In the genomic region with DNA sequence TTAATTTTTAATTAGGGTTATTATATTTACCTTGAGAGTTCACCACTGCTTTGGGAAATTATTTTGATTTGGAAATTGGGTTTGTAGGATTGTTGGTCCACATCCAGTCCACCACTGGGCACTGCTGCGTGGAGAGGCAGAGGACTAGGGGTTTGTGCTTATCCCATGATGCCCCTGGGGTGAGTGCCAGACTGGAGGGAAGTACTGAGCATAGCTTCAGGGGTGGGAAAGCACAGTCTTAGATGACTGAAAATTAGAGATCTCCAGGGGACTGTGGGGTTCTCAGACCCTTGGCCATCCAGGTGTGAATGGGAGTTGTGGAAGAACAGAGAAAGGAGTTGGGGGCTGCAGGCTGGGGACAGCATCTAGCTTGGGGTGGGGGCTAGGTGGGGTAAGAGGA, we compare ENCODE assay signal across 26 mouse cellular contexts.
"Had no signal": no experiment of that assay in that cellular context is flagged by ENCODE, and none has a peak within 500 bp of the region (broad histone marks: within the 10 kb centered on the region; RNA-seq: fewer than 3 reads in every experiment).

No protein-coding gene starts in this region.

- H3K9me3 ChIP-seq: heart, embryonic 13.5 days; heart, embryonic 15.5 days; hindbrain, embryonic 13.5 days; hindbrain, embryonic 15.5 days; kidney, embryonic 15.5 days; limb, embryonic 13.5 days; limb, embryonic 15.5 days; liver, embryonic 12.5 days had no signal

- DNase-seq: gastrocnemius, postnatal 14 days; gastrocnemius, postnatal 36 days; heart, adult 11 months; heart, adult 2 months; heart, postnatal 14 days; heart, postnatal 36 days; kidney, adult 11 months; kidney, adult 2 months; kidney, adult 9 months; kidney, postnatal 14 days; kidney, postnatal 36 days; layer of hippocampus, adult 9-11 months; layer of hippocampus, postnatal 36 days; left cerebral cortex, postnatal 4 days had no signal

- H3K27me3 ChIP-seq: heart, embryonic 13.5 days; heart, embryonic 15.5 days; hindbrain, embryonic 13.5 days; hindbrain, embryonic 15.5 days; kidney, embryonic 15.5 days; limb, embryonic 13.5 days; limb, embryonic 15.5 days; liver, embryonic 12.5 days had no signal

- ATAC-seq: hindbrain, postnatal 0 days; intestine, embryonic 16.5 days; liver, embryonic 12.5 days had no signal

- H3K27ac ChIP-seq: heart, adult 2 months; heart, embryonic 13.5 days; heart, embryonic 15.5 days; hindbrain, embryonic 13.5 days; hindbrain, embryonic 15.5 days; hindbrain, postnatal 0 days; kidney, embryonic 15.5 days; kidney, postnatal 0 days; limb, embryonic 13.5 days; limb, embryonic 15.5 days; liver, embryonic 12.5 days had no signal

- H3K36me3 ChIP-seq: heart, embryonic 13.5 days; heart, embryonic 15.5 days; hindbrain, embryonic 13.5 days; hindbrain, embryonic 15.5 days; kidney, embryonic 15.5 days; limb, embryonic 13.5 days; limb, embryonic 15.5 days; liver, embryonic 12.5 days had no signal

- H3K4me2 ChIP-seq: heart, embryonic 11.5 days; heart, embryonic 13.5 days; heart, embryonic 15.5 days; hindbrain, embryonic 13.5 days; hindbrain, embryonic 15.5 days; kidney, embryonic 15.5 days; limb, embryonic 13.5 days; limb, embryonic 15.5 days; liver, embryonic 12.5 days had no signal

- H3K4me1 ChIP-seq: heart, embryonic 13.5 days; heart, embryonic 15.5 days; hindbrain, embryonic 13.5 days; hindbrain, embryonic 15.5 days; kidney, embryonic 15.5 days; limb, embryonic 13.5 days; limb, embryonic 15.5 days; liver, embryonic 12.5 days had no signal

- H3K9ac ChIP-seq: heart, embryonic 13.5 days; heart, embryonic 15.5 days; hindbrain, embryonic 13.5 days; hindbrain, embryonic 15.5 days; kidney, embryonic 15.5 days; limb, embryonic 13.5 days; limb, embryonic 15.5 days; liver, embryonic 12.5 days had no signal

- H3K4me3 ChIP-seq: heart, adult 2 months; heart, embryonic 13.5 days; heart, embryonic 15.5 days; hindbrain, embryonic 13.5 days; hindbrain, embryonic 15.5 days; kidney, embryonic 15.5 days; limb, embryonic 13.5 days; limb, embryonic 15.5 days; liver, embryonic 12.5 days had no signal
